Mouse (Mus musculus): Measurements from ENCODE around the gene Cyb5d2.

The Cyb5d2 gene

GRCm38 (mm10) chr11:72771461-72771860 lies 24.5 kb downstream of the Cyb5d2 start:
- no peak for DNase-seq

GRCm38 (mm10) chr11:72770816-72771215 lies 25.1 kb downstream of the Cyb5d2 start:
- no peak for DNase-seq

GRCm38 (mm10) chr11:72770324-72770723 lies 25.6 kb downstream of the Cyb5d2 start:
- no peak for DNase-seq

DNA sequence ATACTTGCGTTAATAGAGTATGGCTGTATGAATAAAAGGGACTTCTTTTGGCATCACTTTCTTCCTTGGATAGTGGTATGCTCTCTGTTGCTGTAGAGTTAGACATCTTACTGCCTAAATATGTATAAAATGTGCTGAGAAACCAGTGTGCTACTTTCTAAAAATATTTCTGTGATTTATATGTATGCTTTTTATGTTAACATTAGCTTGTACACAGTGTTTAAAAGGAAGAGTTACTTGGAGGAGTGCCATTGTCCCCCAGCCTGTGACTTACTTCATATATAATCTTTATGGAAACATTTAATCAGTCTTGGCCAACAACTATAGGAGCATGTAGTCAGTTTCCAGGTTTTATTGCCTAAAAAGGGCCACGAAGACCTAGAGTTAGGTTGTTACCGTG lies 26.9 kb downstream of the Cyb5d2 start:
- DNase-seq, result no peak

DNA sequence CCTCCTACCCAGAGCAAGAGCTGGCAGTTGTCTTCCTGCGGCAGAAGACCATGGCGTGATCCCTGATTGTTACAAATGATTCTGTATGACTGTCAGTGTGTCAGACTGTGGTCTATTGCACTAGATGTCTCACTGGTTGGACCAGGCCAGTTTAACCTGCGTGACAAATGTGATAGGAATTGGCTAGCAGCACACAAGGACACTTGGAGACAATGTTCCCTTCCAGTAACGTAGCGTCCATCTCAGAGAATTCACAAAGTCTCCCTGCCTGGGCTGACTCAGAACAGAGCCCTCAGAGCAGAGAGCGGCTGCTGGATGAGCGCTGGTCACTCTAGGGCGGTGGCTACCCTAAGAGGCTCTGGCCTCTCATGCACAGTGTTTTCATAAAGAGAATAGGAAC lies 28.2 kb downstream of the Cyb5d2 start:
- no peak for DNase-seq

DNA sequence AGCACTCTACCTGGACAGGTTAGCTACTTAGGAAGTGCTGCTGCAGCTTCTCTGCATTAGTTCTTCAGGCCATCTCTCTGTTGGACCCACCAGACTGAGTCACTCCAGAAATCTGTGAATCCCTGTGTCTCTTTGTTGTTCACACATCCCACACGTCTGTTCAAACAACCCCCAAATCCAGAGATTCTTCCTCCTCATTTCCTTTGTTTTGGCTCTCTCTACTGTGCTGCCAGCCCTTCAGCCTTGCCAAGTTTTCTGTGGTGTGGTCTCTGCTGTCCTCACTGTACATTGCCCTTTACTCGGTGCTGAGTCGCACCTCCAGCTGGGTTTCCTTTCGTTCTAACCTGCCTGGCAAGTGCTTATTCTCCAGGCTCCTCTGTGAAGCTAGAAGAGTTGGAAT lies 31.7 kb downstream of the Cyb5d2 start:
- DNase-seq, result no peak

DNA sequence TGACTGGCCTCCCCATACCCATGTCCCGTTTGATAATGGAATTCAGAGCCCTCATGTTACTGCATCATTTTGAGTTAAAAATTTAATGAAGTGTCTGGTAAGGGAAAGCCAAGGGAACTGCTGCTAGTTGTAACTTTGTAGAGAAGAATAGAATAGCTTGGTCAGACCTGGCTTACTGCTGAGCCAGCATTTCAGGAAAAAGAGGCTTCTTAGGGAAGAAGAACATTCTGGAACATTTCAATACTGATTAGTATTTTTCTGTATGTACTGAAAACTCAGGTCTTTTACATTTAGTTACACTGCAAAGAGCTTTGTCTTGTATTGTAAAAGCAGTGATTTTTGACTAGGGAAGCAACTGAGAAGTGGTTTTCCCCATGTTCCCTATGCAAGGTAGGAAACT lies 35.2 kb downstream of the Cyb5d2 start:
- DNase-seq, result no peak

GRCm38 (mm10) chr11:72759581-72759980 lies 36.4 kb downstream of the Cyb5d2 start:
- DNase-seq, result no peak

GRCm38 (mm10) chr11:72758316-72758715 lies 37.6 kb downstream of the Cyb5d2 start:
- DNase-seq, result no peak

DNA sequence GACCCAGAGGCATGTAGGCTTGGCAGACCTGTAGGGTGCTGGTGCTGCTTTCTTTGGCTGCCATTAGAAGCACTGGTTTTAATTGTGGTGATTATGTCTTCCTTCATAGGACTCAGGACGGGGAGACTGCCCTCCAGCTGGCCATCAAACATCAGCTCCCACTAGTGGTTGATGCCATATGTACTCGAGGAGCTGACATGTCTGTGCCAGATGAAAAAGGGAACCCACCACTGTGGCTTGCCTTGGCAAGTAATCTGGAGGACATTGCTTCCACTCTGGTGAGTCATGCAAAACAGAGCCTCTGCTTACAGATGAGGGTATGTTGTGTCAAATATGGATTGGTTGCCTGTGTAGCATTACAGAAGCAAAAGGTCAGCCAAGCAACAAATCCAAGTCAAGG lies 44.0 kb downstream of the Cyb5d2 start:
- DNase-seq, result no peak

DNA sequence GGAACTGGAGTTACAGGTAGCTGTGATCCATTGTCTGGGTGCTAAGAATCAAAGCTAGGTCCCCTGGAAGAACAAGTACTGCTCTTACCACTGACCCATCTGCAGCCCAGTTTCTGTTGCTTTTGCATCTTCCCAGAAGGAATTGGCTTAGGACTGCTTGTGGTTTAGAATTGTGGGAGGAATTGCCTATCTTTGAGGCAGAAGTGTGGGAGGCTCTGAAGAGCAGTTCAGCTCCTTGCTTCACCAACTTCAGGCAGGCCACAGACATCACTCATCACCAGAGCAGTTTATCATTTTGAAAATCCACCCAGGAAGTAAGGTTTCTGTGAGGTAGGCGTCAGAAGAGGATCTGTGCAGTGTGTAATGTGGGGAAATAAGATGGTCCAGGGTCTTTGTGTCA lies 56.9 kb downstream of the Cyb5d2 start:
- no peak for DNase-seq

GRCm38 (mm10) chr11:72737517-72737916 lies 58.4 kb downstream of the Cyb5d2 start:
- DNase-seq, result peak; percentile 16 to 28

- no peak for DNase-seq
Measured at GRCm38 (mm10) chr11:72736320-72736719, 59.6 kb downstream of the Cyb5d2 start.

DNA sequence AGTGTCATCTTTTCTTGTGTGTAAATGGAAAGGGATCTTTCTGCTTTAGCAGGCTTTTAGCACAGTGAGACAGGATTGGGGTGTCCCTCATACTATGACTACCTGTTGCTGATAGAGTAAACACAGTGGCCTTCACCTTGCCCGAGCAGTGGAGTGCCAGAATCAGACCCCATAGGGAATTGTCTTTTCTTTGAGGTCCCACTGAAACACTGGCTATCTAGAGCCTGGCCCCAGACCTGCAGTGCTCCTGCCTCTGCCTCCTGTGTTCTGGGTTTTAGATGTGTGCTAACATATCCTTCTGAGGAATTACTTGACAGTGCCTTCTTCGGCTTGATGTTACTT lies 60.5 kb downstream of the Cyb5d2 start:
- DNase-seq, result no peak

- no peak for DNase-seq
Measured at GRCm38 (mm10) chr11:72734840-72735518, 61.0 kb downstream of the Cyb5d2 start.

DNA sequence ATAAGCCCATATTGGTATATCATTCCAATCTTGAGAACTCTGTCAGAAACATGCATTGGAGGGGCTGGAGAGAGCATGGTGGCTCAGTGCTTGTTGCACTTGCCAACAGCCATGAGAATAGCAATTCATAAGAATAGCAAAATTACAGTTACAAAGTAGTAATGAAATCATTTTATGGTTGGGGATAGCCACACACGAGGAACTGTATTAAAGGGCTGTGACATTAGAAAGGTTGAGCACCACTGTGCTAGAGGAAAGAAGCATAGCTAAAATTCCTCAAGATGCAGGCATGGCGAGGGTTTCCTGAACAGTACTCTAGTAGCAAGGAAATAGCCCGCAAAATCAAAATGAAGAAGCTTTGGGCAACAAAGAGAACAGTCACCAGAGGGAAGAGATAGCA lies 62.2 kb downstream of the Cyb5d2 start:
- DNase-seq, result no peak

Measured in thymus, postnatal 36 days (tissue).